Mouse (Mus musculus): ENCODE data around the gene Eif5b. TPM values are rescaled to one million over a fixed set of nuclear protein-coding genes. Genes with fewer than 3 reads are reported as not detected.
A peak's percentile ranks its signal among the peaks of the same experiment; 100 is the strongest.
"Not testable (repeated sequence)": the region's sequence is repeated elsewhere in the genome, so short reads cannot be mapped to it uniquely, and the experiment has no call there.

Gene Eif5b
- total RNA-seq, 4 experiments from 2014 or later, result 51.0 to 57.4 (median 54.5) TPM

DNA sequence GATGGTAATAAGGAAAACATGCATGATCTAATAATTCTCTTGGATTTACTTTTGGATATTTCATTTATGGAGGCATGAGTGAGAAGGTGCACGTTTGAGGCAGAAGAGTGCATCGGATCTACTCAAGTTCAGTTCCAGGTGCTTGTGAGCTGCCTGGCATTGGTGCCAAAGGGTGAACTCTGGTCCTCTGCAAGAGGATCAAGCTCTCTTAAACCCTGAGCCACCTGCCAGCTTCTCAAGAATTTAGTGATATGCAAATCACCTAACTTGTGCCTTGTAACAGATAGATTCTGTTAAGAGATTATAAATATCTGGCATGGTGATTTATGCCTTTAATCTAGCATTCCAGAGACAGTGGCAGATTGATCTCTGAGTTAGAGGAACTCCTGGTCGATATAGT lies 5.2 kb downstream of the Eif5b start:
- DNase-seq (ENCODE audit: low spot score), result no peak

GRCm38 (mm10) chr1:38006741-38007140 lies 8.9 kb downstream of the Eif5b start:
- no peak for DNase-seq (ENCODE audit: low spot score)

DNA sequence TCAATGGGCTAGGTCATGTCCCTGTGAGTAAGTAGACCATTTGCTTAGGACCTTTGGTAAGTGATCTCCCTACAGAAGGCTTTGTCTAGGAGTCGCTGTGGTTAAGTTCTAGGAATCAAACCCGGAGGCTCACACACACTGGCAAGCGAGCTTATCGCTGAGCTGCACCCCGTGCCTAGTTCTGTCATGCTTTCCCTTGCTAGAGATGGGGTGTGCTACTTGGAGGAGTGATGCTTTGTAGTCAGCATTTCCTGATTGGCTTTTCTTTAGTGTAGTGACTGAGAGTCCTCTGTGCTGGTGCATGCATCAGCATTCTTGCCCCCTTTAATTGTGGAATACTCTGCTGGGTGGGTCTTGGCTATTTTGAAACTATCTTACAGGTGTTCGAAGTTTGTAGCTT lies 13.8 kb downstream of the Eif5b start:
- DNase-seq (ENCODE audit: low spot score), result no peak

- peak; percentile 21 for DNase-seq (ENCODE audit: low spot score)
These were observed 14.3 kb downstream of the Eif5b start for GRCm38 (mm10) chr1:38012104-38012503.

GRCm38 (mm10) chr1:38012509-38012908 lies 14.7 kb downstream of the Eif5b start:
- DNase-seq (ENCODE audit: low spot score), result no peak

GRCm38 (mm10) chr1:38014551-38015203 lies 16.9 kb downstream of the Eif5b start:
- DNase-seq (ENCODE audit: low spot score), result no peak

DNA sequence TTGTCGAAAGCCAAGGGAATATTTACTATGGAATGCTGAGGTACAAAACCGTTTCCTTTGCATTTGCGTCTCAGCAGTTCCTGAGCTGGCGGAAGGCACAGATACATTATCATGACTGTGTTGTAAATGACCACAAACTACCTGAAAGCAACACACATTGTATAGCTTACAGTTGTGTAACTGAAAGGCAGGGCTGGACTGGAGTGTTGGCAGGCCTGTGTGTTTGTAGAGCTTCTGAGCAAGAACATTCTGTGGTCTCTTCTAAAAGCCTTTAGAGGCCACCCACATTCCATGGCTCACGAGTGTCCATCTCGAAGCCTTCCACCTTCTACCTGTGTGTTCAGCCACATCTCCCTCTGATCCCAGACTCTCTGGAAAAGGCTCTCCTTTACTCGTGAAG lies 29.5 kb downstream of the Eif5b start:
- DNase-seq (ENCODE audit: low spot score), result no peak

DNA sequence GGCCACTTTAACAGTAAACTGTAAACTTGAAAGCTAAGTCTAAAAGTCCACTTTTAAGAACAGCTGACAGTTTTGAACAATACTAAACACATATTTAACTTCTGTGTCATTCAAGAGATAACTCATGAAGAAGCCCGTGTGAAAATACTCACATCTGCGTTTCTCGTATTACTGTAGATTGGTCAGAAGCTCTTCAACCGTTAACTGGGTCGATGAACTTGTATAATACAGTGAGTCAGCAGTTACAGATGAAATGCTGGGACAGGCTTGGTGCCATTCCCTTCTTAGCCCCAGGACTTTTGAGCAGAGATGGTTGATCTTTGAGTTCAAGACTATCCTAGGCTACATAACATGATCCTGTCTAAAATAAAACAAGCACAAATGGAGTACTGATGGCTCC lies 33.6 kb downstream of the Eif5b start:
- no peak for DNase-seq (ENCODE audit: low spot score)

GRCm38 (mm10) chr1:38035521-38035920 lies 37.7 kb downstream of the Eif5b start:
- no peak for DNase-seq (ENCODE audit: low spot score)

DNA sequence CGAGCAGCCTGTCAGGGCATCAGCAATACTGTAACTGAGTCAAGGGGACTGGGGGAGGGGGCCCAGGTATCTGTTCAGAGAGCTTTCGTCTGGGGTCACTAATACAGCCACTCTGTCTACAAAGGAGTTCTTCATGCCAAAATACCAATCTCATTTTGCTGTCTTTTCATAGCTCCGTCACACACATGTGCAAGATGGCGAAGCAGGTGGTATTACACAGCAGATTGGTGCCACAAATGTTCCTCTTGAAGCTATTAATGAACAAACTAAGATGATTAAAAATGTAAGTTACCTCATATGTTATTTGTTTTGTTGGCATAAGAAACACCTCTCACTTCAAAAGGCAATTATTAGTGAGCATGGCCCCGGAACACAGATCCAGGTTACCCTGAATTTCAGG lies 39.6 kb downstream of the Eif5b start:
- no peak for DNase-seq (ENCODE audit: low spot score)

DNA sequence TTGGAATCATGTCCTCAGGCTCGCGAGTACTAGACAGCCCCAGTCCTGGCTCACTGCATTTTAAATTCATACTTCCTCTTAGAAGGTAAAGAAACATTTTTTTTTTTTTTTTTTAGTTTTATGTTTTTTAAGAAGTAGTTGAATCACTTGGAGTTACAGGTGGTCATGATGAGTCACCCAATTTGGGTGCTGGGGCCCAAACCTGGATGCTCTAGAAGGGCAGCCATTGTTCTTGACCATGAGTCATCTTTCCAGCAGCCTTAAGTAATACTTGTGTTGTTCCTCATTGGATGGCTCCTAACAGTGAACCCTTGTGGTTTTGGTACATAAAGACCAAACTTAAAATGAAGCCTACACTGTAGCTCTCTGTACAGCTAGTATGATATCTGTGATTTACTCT lies 41.1 kb downstream of the Eif5b start:
- no peak for DNase-seq (ENCODE audit: low spot score)

- no peak for DNase-seq (ENCODE audit: low spot score)
These were observed 50.3 kb downstream of the Eif5b start for GRCm38 (mm10) chr1:38048121-38048520.

GRCm38 (mm10) chr1:38049562-38049961 lies 51.8 kb downstream of the Eif5b start:
- no peak for DNase-seq (ENCODE audit: low spot score)

DNA sequence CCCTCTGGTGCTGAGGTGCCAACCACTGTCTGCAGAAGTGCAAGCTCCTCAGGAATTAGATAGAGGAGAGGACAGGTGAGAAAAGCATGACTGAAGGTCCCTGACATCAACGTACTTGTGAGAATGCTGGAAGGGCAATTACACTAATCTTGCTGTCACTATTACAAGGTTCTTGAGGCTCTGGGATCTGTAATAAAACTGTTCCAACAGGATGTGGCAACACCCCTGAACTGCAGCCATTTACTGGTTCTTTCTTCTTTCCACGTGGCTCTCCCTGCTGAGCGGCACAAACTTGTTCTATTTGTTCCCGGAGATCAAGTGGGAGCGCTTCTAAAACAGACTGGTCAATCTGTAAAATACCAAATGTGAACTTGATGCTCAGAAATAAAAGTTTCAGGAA lies 57.4 kb downstream of the Eif5b start:
- no peak for DNase-seq (ENCODE audit: low spot score)

GRCm38 (mm10) chr1:38058417-38058816 lies 60.6 kb downstream of the Eif5b start:
- DNase-seq (ENCODE audit: low spot score), result no peak

DNA sequence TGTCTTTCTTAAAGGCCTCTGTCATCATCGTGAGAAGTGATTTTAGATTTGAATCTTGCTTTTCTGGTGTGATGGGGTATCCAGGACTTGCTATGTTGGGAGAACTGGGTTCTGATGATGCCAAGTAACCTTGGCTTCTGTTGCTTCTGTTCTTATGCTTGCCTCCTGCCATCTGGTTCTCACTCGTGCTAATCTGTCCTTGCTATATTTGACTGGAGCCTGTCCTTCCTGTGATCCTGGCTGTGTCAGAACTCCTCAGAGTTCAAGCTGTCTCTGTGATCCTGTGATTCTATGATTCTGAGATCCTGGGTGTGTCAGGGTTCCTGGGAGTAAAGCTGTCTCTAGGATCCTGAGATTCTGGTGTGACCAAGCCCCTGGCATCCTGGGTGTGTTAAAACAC lies 64.3 kb downstream of the Eif5b start:
- not testable (repeated sequence) for DNase-seq (ENCODE audit: low spot score)

- no peak for DNase-seq (ENCODE audit: low spot score)
These were observed 69.5 kb downstream of the Eif5b start for GRCm38 (mm10) chr1:38067276-38067675.

DNA sequence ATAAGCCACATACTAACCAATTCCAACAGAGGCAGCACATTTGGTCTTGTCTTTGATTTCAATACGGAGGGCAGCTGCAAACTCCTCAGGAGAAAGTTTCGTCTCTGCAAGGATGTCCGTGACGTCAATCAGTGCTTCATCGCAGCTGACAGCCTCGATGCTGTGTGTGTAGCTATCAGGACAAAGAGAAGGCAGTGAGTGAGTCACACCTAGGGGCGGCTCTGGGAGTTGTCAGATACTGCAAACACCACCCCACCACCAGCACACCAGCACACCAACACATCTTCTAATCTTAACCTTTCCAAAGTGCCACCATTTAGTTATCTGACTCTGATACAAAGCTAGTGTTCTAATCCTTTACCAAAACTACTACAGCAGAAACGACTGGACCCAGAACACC lies 73.5 kb downstream of the Eif5b start:
- no peak for DNase-seq (ENCODE audit: low spot score)

DNA sequence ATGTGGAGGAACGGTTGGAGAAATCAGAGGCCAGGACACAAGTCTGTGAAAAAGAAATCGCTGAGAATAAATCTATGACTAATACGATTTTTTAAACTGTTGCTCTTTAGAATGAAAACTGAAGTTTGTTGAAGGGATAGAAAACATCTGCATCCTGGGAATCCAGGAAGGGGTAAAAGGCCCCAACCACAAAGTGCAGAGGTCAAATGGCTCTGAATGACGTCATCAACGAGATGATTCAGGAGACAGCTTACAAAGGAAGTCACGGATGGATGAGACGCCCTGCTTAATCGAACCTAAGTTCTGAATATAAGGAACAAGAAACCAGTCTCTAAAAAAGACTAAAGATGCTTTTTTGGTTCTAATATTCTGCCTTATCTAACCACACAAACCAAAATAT lies 83.5 kb downstream of the Eif5b start:
- no peak for DNase-seq (ENCODE audit: low spot score)

DNA sequence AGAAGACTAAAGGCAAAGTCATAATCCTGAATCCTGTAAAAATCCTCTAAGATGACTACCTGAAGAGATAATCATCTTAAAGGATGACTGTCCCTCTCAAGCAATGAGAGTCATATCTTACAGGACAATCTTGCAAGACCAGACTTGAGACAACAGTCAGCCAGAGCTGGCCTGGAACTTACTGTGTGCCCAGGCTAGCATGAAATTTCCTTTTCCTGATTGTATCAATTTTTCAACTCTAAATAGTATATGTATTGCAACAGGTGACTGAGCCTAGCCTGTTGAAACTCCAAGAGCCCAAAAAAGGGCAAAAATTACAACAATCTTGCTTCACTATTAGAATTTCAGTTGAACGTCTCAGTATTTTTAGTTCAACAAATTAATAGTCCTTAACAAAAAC lies 105.4 kb downstream of the Eif5b start:
- DNase-seq (ENCODE audit: low spot score), result no peak

DNA sequence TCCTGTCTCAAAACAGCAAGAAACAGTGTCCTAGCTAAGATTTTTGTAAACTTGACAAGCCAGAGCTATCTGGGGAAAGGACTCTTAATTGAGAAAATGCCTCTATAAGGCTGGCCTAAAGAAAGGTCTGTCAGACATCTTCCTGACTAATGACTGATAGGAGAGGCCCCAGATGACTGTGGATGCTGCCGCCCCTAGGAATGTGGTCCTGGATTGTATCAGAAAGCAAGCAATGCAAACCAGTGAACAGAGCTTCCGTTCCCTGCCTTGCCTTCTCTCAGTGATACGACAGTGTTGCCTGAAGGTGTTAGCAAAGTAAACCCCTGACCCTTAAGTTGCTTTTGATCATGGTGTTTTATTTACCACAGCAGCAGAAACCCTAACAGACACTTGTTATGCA lies 106.0 kb downstream of the Eif5b start:
- no peak for DNase-seq (ENCODE audit: low spot score)

All from heart, adult 8-10 months (tissue).